Mouse (Mus musculus): ENCODE measurements at regions not wholly inside any gene's neighbourhood (a gene's known extent, or its start where the extent isn't known, plus 50 kb on each side); places are given as distances from the start of the nearest gene placed in this dataset.

DNA sequence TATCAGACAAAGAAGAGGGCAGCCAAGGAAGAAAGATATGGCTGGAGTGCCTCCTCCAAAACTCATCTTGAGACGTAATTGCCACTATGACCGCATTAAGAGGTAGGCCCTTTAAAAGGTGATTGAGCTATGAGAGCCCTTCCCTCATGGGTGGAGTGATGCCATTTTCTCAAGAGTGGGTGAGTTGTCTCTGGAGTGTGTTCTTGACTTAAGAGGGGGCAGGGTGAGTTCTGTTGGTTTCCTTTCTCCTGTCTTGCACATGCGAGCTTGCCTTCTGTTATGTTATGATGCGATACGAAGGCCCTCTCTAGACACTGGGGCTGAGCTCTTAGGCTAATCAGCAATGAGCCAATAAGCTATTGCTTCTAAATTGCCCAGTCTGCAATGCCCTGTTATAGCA, 198.2 kb upstream of the Pkdcc start:
- Histone ChIP-seq H3K9me3 (ENCODE audit: control insufficient read depth, low read length) (no peaks in the 10 kb centered on the region), H3K4me1 (ENCODE audit: control insufficient read depth, insufficient read depth, low read length) (peaks cover 12% of the 10 kb centered on the region), H3K9ac (ENCODE audit: low read depth, low read length, severe bottlenecking) (no peak overlapping the region), H3K4me2 (replicated peaks; ENCODE audit: low read depth, low read length, severe bottlenecking) (no peak overlapping the region), H3K4me3 (replicated peaks; ENCODE audit: low read length) (no peak overlapping the region), H3K36me3 (ENCODE audit: control insufficient read depth, insufficient read depth, low read length) (no peaks in the 10 kb centered on the region), H3K27ac (replicated peaks; ENCODE audit: low read depth, low read length) (no peak overlapping the region), H3K27me3 (ENCODE audit: control insufficient read depth, insufficient read depth, low read length) (0 out of 2 replicates have a peak, but pooled peaks cover 4% of the 10 kb centered on the region)
- DNase-seq (ENCODE audit: low spot score) = no peak
- no peak for TF ChIP-seq POLR2A (IDR thresholded peaks at IDR 0.05; ENCODE audit: borderline replicate concordance, extremely low read depth, insufficient read depth, insufficient read length)
- ATAC-seq (ENCODE audit: low FRiP score, low read depth) = no peak
- WGBS = 96% methylated on average over 5 of the region's 5 CpGs

DNA sequence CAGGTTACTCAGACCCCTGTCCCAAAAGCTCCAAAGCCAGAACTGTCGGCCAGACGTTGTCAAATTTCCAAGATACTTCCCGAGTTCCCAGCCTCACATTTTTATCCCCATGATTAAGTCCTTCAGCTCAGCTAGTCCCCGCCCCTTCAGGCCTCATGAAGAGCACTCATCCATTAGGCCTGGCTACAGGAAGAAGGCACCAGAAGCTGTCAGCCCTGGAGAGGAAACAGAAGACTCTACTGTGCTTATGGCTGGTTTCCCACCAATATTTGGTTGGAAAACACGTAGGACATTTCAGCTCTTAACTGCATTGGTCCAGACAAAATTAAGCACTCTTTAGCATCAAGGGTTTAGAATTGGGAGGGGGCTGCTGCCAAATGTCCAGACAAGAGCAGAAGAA, 195.8 kb upstream of the Pkdcc start:
- TF ChIP-seq POLR2A (IDR thresholded peaks at IDR 0.05; ENCODE audit: borderline replicate concordance, extremely low read depth, insufficient read depth, insufficient read length) = no peak
- Histone ChIP-seq H3K4me2 (replicated peaks; ENCODE audit: low read depth, low read length, severe bottlenecking) (no peak overlapping the region), H3K4me3 (replicated peaks; ENCODE audit: low read length) (no peak overlapping the region), H3K4me1 (ENCODE audit: control insufficient read depth, insufficient read depth, low read length) (peaks cover 12% of the 10 kb centered on the region), H3K27me3 (ENCODE audit: control insufficient read depth, insufficient read depth, low read length) (0 out of 2 replicates have a peak, but pooled peaks cover 6% of the 10 kb centered on the region), H3K9me3 (ENCODE audit: control insufficient read depth, low read length) (no peaks in the 10 kb centered on the region), H3K36me3 (ENCODE audit: control insufficient read depth, insufficient read depth, low read length) (no peaks in the 10 kb centered on the region), H3K27ac (replicated peaks; ENCODE audit: low read depth, low read length) (no peak overlapping the region), H3K9ac (ENCODE audit: low read depth, low read length, severe bottlenecking) (no peak overlapping the region)
- ATAC-seq (ENCODE audit: low FRiP score, low read depth) (no peak), DNase-seq (ENCODE audit: low spot score) (no peak)
- WGBS = 56% methylated on average over 5 of the region's 5 CpGs

DNA sequence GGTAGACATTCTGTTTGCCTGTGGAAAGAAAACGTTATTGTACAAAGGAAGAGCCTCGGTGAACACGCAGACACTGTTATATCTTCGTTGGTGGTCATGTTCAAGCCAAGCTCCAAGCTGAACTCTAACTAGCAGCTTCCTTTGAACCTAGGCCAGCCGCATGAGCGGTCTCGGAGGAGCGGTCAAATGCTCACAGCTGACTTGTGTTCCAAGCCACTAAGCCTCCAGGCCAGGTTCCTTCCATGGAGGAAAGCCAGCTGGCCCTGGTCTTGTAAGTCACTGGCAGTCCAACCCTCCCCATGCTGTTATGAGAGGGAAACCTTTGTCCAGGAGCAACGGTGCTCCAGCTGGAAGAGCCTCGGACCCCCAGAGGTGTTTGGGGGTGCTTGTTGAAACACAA, 194.5 kb upstream of the Pkdcc start:
- Histone ChIP-seq H3K9me3 (ENCODE audit: control insufficient read depth, low read length) (no peaks in the 10 kb centered on the region), H3K36me3 (ENCODE audit: control insufficient read depth, insufficient read depth, low read length) (no peaks in the 10 kb centered on the region), H3K27me3 (ENCODE audit: control insufficient read depth, insufficient read depth, low read length) (0 out of 2 replicates have a peak, but pooled peaks cover 6% of the 10 kb centered on the region), H3K9ac (ENCODE audit: low read depth, low read length, severe bottlenecking) (no peak overlapping the region), H3K4me2 (replicated peaks; ENCODE audit: low read depth, low read length, severe bottlenecking) (peak overlapping the region; percentile 2; the same call in 1 of the 2 replicates), H3K27ac (replicated peaks; ENCODE audit: low read depth, low read length) (no peak overlapping the region), H3K4me1 (ENCODE audit: control insufficient read depth, insufficient read depth, low read length) (peaks cover 12% of the 10 kb centered on the region), H3K4me3 (replicated peaks; ENCODE audit: low read length) (no peak overlapping the region)
- 57% methylated on average over 10 of the region's 10 CpGs for WGBS
- no peak for TF ChIP-seq POLR2A (IDR thresholded peaks at IDR 0.05; ENCODE audit: borderline replicate concordance, extremely low read depth, insufficient read depth, insufficient read length)
- ATAC-seq (ENCODE audit: low FRiP score, low read depth) (peak; percentile 70), DNase-seq (ENCODE audit: low spot score) (peak; percentile 88)

DNA sequence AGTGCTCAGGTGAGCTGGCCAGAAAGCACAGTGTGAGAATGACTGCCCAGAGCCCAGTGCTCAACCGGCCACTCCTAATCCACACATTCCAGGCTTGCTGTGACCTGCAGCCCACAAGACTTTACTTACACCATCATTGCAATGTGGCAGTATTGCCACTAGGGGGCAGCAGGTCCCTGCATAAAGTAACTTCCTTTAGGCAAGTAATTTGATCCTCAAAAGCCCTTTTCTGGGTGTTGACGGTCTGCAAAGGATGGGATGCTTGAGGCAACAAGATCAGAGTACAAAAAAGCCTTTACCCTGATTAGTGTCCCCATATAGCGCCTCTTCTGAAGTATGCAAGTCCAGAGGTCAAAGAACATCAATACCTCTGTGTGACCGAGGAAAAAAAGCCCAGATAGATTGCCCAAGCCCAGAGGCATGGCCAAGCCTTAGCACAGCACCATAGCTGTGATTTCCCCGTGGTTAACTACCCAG, 189.7 kb upstream of the Pkdcc start:
- peaks cover 3% of the 10 kb centered on the region; the same call in 1 of the 2 replicates for H3K9me3 ChIP-seq (ENCODE audit: control insufficient read depth, low read length)
- H3K27me3 ChIP-seq (ENCODE audit: control insufficient read depth, insufficient read depth, low read length) = 0 out of 2 replicates have a peak, but pooled peaks cover 6% of the 10 kb centered on the region
- H3K4me1 ChIP-seq (ENCODE audit: control insufficient read depth, insufficient read depth, low read length) = peaks cover 5% of the 10 kb centered on the region
- H3K27ac ChIP-seq (replicated peaks; ENCODE audit: low read depth, low read length) = no peak overlapping the region
- H3K4me2 ChIP-seq (replicated peaks; ENCODE audit: low read depth, low read length, severe bottlenecking) = no peak overlapping the region
- WGBS = 11% methylated on average over 5 of the region's 5 CpGs
- TF ChIP-seq POLR2A (IDR thresholded peaks at IDR 0.05; ENCODE audit: borderline replicate concordance, extremely low read depth, insufficient read depth, insufficient read length) = no peak
- H3K36me3 ChIP-seq (ENCODE audit: control insufficient read depth, insufficient read depth, low read length) = no peaks in the 10 kb centered on the region
- H3K9ac ChIP-seq (ENCODE audit: low read depth, low read length, severe bottlenecking) = no peak overlapping the region
- ATAC-seq (ENCODE audit: low FRiP score, low read depth) (peak; percentile 45), DNase-seq (ENCODE audit: low spot score) (peak; percentile 91)
- H3K4me3 ChIP-seq (replicated peaks; ENCODE audit: low read length) = no peak overlapping the region

DNA sequence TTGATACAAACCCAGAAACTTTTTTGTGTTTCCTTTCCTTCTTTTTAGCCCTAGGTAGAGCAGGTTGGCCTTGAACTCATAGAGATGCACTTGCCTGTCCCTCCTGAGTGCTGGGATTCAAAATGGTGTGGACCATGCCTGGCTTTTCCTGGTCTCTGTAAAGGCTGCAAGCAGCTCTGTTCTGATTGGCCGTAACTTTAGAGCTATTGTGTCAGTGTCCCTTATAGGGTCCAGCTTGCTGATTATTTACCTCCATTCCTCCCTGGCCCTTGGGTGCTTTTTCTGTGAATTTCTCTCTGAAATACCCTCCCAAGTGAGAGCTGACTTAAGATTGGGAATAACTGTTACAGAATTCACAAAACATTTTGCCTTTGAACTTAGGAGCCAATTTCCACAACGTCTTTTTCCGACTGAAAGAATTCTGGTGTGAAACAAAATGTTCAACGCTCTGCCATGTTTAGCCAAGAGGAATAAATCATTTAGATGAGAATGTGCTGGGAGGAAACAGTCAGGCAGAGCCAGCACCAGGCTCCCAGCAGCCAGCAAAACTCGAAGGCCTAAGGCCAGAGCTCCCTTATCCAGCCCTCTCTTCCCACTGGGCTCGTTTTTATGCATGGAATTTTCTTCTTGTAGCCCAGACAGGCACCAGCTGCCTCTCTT, 180.0 kb upstream of the Pkdcc start:
- Histone ChIP-seq H3K4me3 (replicated peaks; ENCODE audit: low read length) (no peak overlapping the region), H3K36me3 (ENCODE audit: control insufficient read depth, insufficient read depth, low read length) (no peaks in the 10 kb centered on the region), H3K9me3 (ENCODE audit: control insufficient read depth, low read length) (no peaks in the 10 kb centered on the region), H3K4me2 (replicated peaks; ENCODE audit: low read depth, low read length, severe bottlenecking) (no peak overlapping the region), H3K9ac (ENCODE audit: low read depth, low read length, severe bottlenecking) (no peak overlapping the region), H3K27me3 (ENCODE audit: control insufficient read depth, insufficient read depth, low read length) (no peaks in the 10 kb centered on the region), H3K4me1 (ENCODE audit: control insufficient read depth, insufficient read depth, low read length) (0 out of 2 replicates have a peak, but pooled peaks cover 3% of the 10 kb centered on the region), H3K27ac (replicated peaks; ENCODE audit: low read depth, low read length) (no peak overlapping the region)
- no peak for TF ChIP-seq POLR2A (IDR thresholded peaks at IDR 0.05; ENCODE audit: borderline replicate concordance, extremely low read depth, insufficient read depth, insufficient read length)
- ATAC-seq (ENCODE audit: low FRiP score, low read depth) (peak; percentile 71), DNase-seq (ENCODE audit: low spot score) (peak; percentile 68)
- 42% methylated on average over 6 of the region's 6 CpGs for whole genome bisulfite sequencing
